Mouse (Mus musculus): ENCODE data around the gene Vhl. TPM values are rescaled to one million over a fixed set of nuclear protein-coding genes. Genes with fewer than 3 reads are reported as not detected.

Gene Vhl
- polyA plus RNA-seq, 1 experiment: not detected

DNA sequence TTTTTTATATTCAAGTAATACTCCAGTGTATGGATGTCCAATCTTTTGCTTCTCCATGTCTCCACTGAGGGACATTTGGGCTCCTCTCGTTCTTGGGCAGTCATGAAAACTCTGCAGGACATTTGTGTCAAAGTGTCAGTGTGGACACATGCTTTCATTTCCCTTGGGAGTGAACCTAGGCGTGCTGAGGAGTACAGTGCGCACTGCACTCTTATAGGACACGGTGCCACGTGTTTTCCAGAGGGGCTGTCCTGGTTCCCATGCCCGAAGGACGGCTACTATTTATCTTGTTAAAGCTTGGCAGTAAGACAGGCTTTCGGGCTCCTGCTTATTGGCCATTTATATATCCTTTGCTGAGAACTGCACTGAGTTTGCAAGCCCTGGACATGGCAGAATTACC is 18.8 kb downstream of the Vhl start:
- Histone ChIP-seq H3K4me3 (ENCODE audit: insufficient read depth, low read depth, low read length) (no peak overlapping the region), H3K4me1 (ENCODE audit: control insufficient read depth, insufficient read depth, low read length) (no peaks in the 10 kb centered on the region; the same call in 1 of the 2 replicates), H3K27ac (ENCODE audit: insufficient read depth, low read depth, low read length) (no peak overlapping the region)
- TF ChIP-seq POLR2A (IDR thresholded peaks at IDR 0.05; ENCODE audit: insufficient read depth, low read depth, low read length): no peak
- 77% methylated on average over 8 of the region's 8 CpGs for WGBS

GRCm38 (mm10) chr6:113643021-113643420 is 19.3 kb downstream of the Vhl start:
- 74% methylated on average over 4 of the region's 4 CpGs for WGBS
- Histone ChIP-seq H3K4me3 (ENCODE audit: insufficient read depth, low read depth, low read length) (no peak overlapping the region), H3K4me1 (ENCODE audit: control insufficient read depth, insufficient read depth, low read length) (no peaks in the 10 kb centered on the region; the same call in 1 of the 2 replicates), H3K27ac (ENCODE audit: insufficient read depth, low read depth, low read length) (no peak overlapping the region)
- TF ChIP-seq POLR2A (IDR thresholded peaks at IDR 0.05; ENCODE audit: insufficient read depth, low read depth, low read length) (no peak), CTCF (IDR thresholded peaks at IDR 0.05; ENCODE audit: insufficient read depth, low read depth, low read length) (no peak)

GRCm38 (mm10) chr6:113643967-113644366 is 20.2 kb downstream of the Vhl start:
- no peaks in the 10 kb centered on the region; the same call in 1 of the 2 replicates for H3K4me1 ChIP-seq (ENCODE audit: control insufficient read depth, insufficient read depth, low read length)
- TF ChIP-seq CTCF (IDR thresholded peaks at IDR 0.05; ENCODE audit: insufficient read depth, low read depth, low read length) (no peak), POLR2A (IDR thresholded peaks at IDR 0.05; ENCODE audit: insufficient read depth, low read depth, low read length) (no peak)
- H3K4me3 ChIP-seq (ENCODE audit: insufficient read depth, low read depth, low read length): no peak overlapping the region
- peak overlapping the region; percentile 29; the same call in 1 of the 2 replicates for H3K27ac ChIP-seq (ENCODE audit: insufficient read depth, low read depth, low read length)
- WGBS: 88% methylated on average over 2 of the region's 2 CpGs

DNA sequence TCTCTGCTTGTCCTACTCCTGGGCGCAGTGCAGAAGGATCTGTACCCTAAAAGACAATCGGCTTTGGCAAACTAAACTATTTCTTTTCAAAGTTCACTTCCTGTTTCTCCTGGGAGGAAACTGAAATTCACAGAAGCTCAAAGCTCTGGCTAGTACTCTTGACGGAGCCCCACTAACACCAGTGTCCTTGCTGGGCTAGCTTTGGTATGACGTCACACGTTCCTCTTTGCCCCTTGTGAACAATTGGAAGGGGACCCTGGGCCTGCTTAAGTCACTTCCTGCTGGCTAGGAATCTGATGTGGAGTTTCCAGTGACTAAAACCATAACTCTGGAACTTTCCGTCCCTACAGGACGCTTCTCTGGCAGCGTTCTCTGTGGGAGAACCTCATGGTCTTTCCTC is 21.0 kb downstream of the Vhl start:
- WGBS: 77% methylated on average over 8 of the region's 8 CpGs
- Histone ChIP-seq H3K27ac (ENCODE audit: insufficient read depth, low read depth, low read length) (0 out of 2 replicates have a peak overlapping the region, but pooled peaks have one; percentile 29), H3K4me3 (ENCODE audit: insufficient read depth, low read depth, low read length) (no peak overlapping the region), H3K4me1 (ENCODE audit: control insufficient read depth, insufficient read depth, low read length) (no peaks in the 10 kb centered on the region; the same call in 1 of the 2 replicates)
- TF ChIP-seq CTCF (IDR thresholded peaks at IDR 0.05; ENCODE audit: insufficient read depth, low read depth, low read length): no peak
- TF ChIP-seq POLR2A (IDR thresholded peaks at IDR 0.05; ENCODE audit: insufficient read depth, low read depth, low read length): no peak

GRCm38 (mm10) chr6:113649346-113650196 is 25.8 kb downstream of the Vhl start:
- TF ChIP-seq POLR2A (IDR thresholded peaks at IDR 0.05; ENCODE audit: insufficient read depth, low read depth, low read length): no peak
- TF ChIP-seq CTCF (IDR thresholded peaks at IDR 0.05; ENCODE audit: insufficient read depth, low read depth, low read length): no peak
- H3K4me1 ChIP-seq (ENCODE audit: control insufficient read depth, insufficient read depth, low read length): no peaks in the 10 kb centered on the region; the same call in 1 of the 2 replicates
- H3K4me3 ChIP-seq (ENCODE audit: insufficient read depth, low read depth, low read length): no peak overlapping the region
- H3K27ac ChIP-seq (ENCODE audit: insufficient read depth, low read depth, low read length): no peak overlapping the region
- 84% methylated on average over 7 of the region's 7 CpGs for WGBS

DNA sequence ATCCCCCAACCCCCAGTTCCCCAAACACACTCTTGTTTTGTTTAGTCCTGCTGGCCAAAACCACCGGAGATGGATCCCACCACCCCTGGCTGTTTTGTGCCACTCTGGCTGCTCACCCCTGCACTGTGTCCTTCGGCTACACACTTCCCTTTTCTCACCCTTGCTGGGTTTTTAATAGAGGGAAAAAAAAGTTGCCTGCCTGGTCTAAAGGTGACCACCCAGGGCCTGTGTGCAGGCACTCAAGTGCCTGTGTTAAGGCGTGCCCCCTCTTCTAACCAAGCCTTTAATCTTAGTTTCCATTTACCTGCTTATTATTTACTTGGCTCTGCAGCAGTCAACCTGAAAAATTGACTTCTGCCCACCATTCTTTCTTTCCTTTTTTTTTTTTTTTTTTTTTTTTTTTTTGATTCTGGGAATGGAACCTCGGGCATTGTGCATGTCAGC is 26.5 kb downstream of the Vhl start:
- 70% methylated on average over 4 of the region's 4 CpGs for WGBS
- Histone ChIP-seq H3K27ac (ENCODE audit: insufficient read depth, low read depth, low read length) (no peak overlapping the region), H3K4me1 (ENCODE audit: control insufficient read depth, insufficient read depth, low read length) (peaks cover 5% of the 10 kb centered on the region; the same call in 1 of the 2 replicates), H3K4me3 (ENCODE audit: insufficient read depth, low read depth, low read length) (no peak overlapping the region)
- TF ChIP-seq CTCF (IDR thresholded peaks at IDR 0.05; ENCODE audit: insufficient read depth, low read depth, low read length) (no peak), POLR2A (IDR thresholded peaks at IDR 0.05; ENCODE audit: insufficient read depth, low read depth, low read length) (no peak)

- Histone ChIP-seq H3K4me1 (ENCODE audit: control insufficient read depth, insufficient read depth, low read length) (0 out of 2 replicates have a peak, but pooled peaks cover 5% of the 10 kb centered on the region), H3K4me3 (ENCODE audit: insufficient read depth, low read depth, low read length) (no peak overlapping the region), H3K27ac (ENCODE audit: insufficient read depth, low read depth, low read length) (no peak overlapping the region)
- TF ChIP-seq POLR2A (IDR thresholded peaks at IDR 0.05; ENCODE audit: insufficient read depth, low read depth, low read length) (no peak), CTCF (IDR thresholded peaks at IDR 0.05; ENCODE audit: insufficient read depth, low read depth, low read length) (no peak)
- 81% methylated on average over 3 of the region's 3 CpGs for WGBS
Measured at GRCm38 (mm10) chr6:113651626-113652025, 27.9 kb downstream of the Vhl start.

DNA sequence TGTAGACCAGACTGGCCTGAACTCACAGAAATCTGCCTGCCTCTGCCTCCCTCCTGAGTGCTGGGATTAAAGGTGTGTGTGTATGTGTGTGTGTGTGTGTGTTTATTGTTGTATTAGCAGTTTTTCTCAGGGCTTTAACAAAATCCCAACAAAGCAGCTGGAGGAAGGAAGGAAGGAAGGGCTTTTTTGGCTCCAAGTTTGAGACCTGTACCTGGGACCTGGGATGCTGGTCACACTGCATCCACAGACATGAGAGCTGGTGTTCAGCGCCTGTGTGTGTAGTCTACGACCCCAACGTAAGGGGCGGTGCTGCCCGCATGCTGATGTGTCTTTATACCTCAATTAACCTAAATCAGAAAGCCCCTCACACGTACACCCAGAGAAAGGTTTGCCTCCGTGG is 29.8 kb downstream of the Vhl start:
- H3K27ac ChIP-seq (ENCODE audit: insufficient read depth, low read depth, low read length): no peak overlapping the region
- no peak for TF ChIP-seq POLR2A (IDR thresholded peaks at IDR 0.05; ENCODE audit: insufficient read depth, low read depth, low read length)
- TF ChIP-seq CTCF (IDR thresholded peaks at IDR 0.05; ENCODE audit: insufficient read depth, low read depth, low read length): no peak
- 90% methylated on average over 7 of the region's 7 CpGs for WGBS
- H3K4me3 ChIP-seq (ENCODE audit: insufficient read depth, low read depth, low read length): no peak overlapping the region
- H3K4me1 ChIP-seq (ENCODE audit: control insufficient read depth, insufficient read depth, low read length): peaks cover 11% of the 10 kb centered on the region; the same call in 1 of the 2 replicates

- TF ChIP-seq CTCF (IDR thresholded peaks at IDR 0.05; ENCODE audit: insufficient read depth, low read depth, low read length) (no peak), POLR2A (IDR thresholded peaks at IDR 0.05; ENCODE audit: insufficient read depth, low read depth, low read length) (no peak)
- no peak overlapping the region for H3K4me3 ChIP-seq (ENCODE audit: insufficient read depth, low read depth, low read length)
- WGBS: 85% methylated on average over 8 of the region's 8 CpGs
- H3K4me1 ChIP-seq (ENCODE audit: control insufficient read depth, insufficient read depth, low read length): peaks cover 11% of the 10 kb centered on the region; the same call in 1 of the 2 replicates
- H3K27ac ChIP-seq (ENCODE audit: insufficient read depth, low read depth, low read length): no peak overlapping the region
Measured at GRCm38 (mm10) chr6:113654102-113654501, 30.3 kb downstream of the Vhl start.

All from olfactory bulb, adult 2 months (tissue).